Mouse (Mus musculus): ENCODE measurements around the gene Tef. TPM values are rescaled to one million over a fixed set of nuclear protein-coding genes. Genes with fewer than 3 reads are reported as not detected.
A peak's percentile ranks its signal among the peaks of the same experiment; 100 is the strongest.

The Tef gene
- total and polyA plus RNA-seq, 3 experiments = 12.3 to 21.7 TPM; not detected in 1

- TF ChIP-seq EP300 (IDR thresholded peaks at IDR 0.05; ENCODE audit: low read depth in 1 of 2, low read length in 2 of 2) = no peak; a peak in 1 of 4 replicates
- TF ChIP-seq TAL1 (IDR thresholded peaks at IDR 0.05; ENCODE audit: low read length) = no peak
- no peak for TF ChIP-seq MYB (IDR thresholded peaks at IDR 0.05; ENCODE audit: low read depth, low read length)
- no peak for TF ChIP-seq ZNF384 (IDR thresholded peaks at IDR 0.05; ENCODE audit: low read depth, low read length)
- TF ChIP-seq MXI1 (IDR thresholded peaks at IDR 0.05; ENCODE audit: low read depth, low read length) = peak; percentile 89; the same call in 1 of the 2 replicates
Measured at GRCm38 (mm10) chr15:81872262-81873136, 70.3 kb downstream of the Tef start, which contains the start of gene Aco2 (continued).

Other genes starting within 250 kb of the Tef start
- gene Ep300, start 217.1 kb upstream of the Tef start, total RNA-seq (2012; rRNA removed) = 11.6 and 13.4 TPM in 2 replicates
- gene Ep300, start 217.1 kb upstream of the Tef start, polyA plus RNA-seq (2012; ENCODE audit: insufficient read depth in 1 of 2, insufficient read length in 2 of 2, low read depth in 1 of 2, low replicate concordance in 2 of 2, missing spikeins in 1 of 2) = 10 to 100 TPM; 32.3 to 45.2 TPM
- gene L3mbtl2, start 138.5 kb upstream of the Tef start, total RNA-seq (2012; rRNA removed) = 47.4 and 56.7 TPM in 2 replicates
- 10 to 100 TPM in 1 of 2 experiments, not detected in 1; 58.1 TPM for gene L3mbtl2, start 138.5 kb upstream of the Tef start, polyA plus RNA-seq (2012; ENCODE audit: insufficient read depth in 1 of 2, insufficient read length in 2 of 2, low read depth in 1 of 2, low replicate concordance in 2 of 2, missing spikeins in 1 of 2)
- 0.10 and 0.42 TPM in 2 replicates for gene Chadl, start 105.1 kb upstream of the Tef start, total RNA-seq (2012; rRNA removed)
- under 1 TPM in 1 of 2 experiments, not detected in 1; 0.72 TPM for gene Chadl, start 105.1 kb upstream of the Tef start, polyA plus RNA-seq (2012; ENCODE audit: insufficient read depth in 1 of 2, insufficient read length in 2 of 2, low read depth in 1 of 2, low replicate concordance in 2 of 2, missing spikeins in 1 of 2)
- gene Zc3h7b, start 57.4 kb upstream of the Tef start, total RNA-seq (2012; rRNA removed) = 16.9 and 18.2 TPM in 2 replicates
- 100 to 1,000 TPM in 1 of 2 experiments, 10 to 100 TPM in 1; 41.5 to 108 TPM for gene Zc3h7b, start 57.4 kb upstream of the Tef start, polyA plus RNA-seq (2012; ENCODE audit: insufficient read depth in 1 of 2, insufficient read length in 2 of 2, low read depth in 1 of 2, low replicate concordance in 2 of 2, missing spikeins in 1 of 2)
- 191 and 197 TPM in 2 replicates for gene Rangap1, start 56.9 kb upstream of the Tef start, total RNA-seq (2012; rRNA removed)
- gene Rangap1, start 56.9 kb upstream of the Tef start, polyA plus RNA-seq (2012; ENCODE audit: insufficient read depth in 1 of 2, insufficient read length in 2 of 2, low read depth in 1 of 2, low replicate concordance in 2 of 2, missing spikeins in 1 of 2) = 100 to 1,000 TPM in 1 of 2 experiments, not detected in 1; 281 TPM
- 21.6 and 23.5 TPM in 2 replicates for gene Tob2, start 56.4 kb downstream of the Tef start, total RNA-seq (2012; rRNA removed)
- gene Tob2, start 56.4 kb downstream of the Tef start, polyA plus RNA-seq (2012; ENCODE audit: insufficient read depth in 1 of 2, insufficient read length in 2 of 2, low read depth in 1 of 2, low replicate concordance in 2 of 2, missing spikeins in 1 of 2) = 10 to 100 TPM in 1 of 2 experiments, not detected in 1; 20.7 TPM
- gene Phf5a, start 69.5 kb downstream of the Tef start, total RNA-seq (2012; rRNA removed) = 112 and 128 TPM in 2 replicates
- 100 to 1,000 TPM in 1 of 2 experiments, not detected in 1; 164 TPM for gene Phf5a, start 69.5 kb downstream of the Tef start, polyA plus RNA-seq (2012; ENCODE audit: insufficient read depth in 1 of 2, insufficient read length in 2 of 2, low read depth in 1 of 2, low replicate concordance in 2 of 2, missing spikeins in 1 of 2)
- gene Aco2, start 69.9 kb downstream of the Tef start, total RNA-seq (2012; rRNA removed) = 241 and 248 TPM in 2 replicates
- 1,000 to 10,000 TPM in 1 of 2 experiments, 100 to 1,000 TPM in 1; 447 to 1,242 TPM for gene Aco2, start 69.9 kb downstream of the Tef start, polyA plus RNA-seq (2012; ENCODE audit: insufficient read depth in 1 of 2, insufficient read length in 2 of 2, low read depth in 1 of 2, low replicate concordance in 2 of 2, missing spikeins in 1 of 2)
- gene Polr3h, start 123.8 kb downstream of the Tef start, total RNA-seq (2012; rRNA removed) = 87.9 and 109 TPM in 2 replicates
- 100 to 1,000 TPM in 1 of 2 experiments, not detected in 1; 304 TPM for gene Polr3h, start 123.8 kb downstream of the Tef start, polyA plus RNA-seq (2012; ENCODE audit: insufficient read depth in 1 of 2, insufficient read length in 2 of 2, low read depth in 1 of 2, low replicate concordance in 2 of 2, missing spikeins in 1 of 2)
- gene Csdc2, start 134.3 kb downstream of the Tef start, total RNA-seq (2012; rRNA removed) = not detected in 2 replicates
- gene Csdc2, start 134.3 kb downstream of the Tef start, polyA plus RNA-seq (2012; ENCODE audit: insufficient read depth in 1 of 2, insufficient read length in 2 of 2, low read depth in 1 of 2, low replicate concordance in 2 of 2, missing spikeins in 1 of 2) = not detected
- gene Pmm1, start 158.5 kb downstream of the Tef start, total RNA-seq (2012; rRNA removed) = 72.7 and 77.5 TPM in 2 replicates
- gene Pmm1, start 158.5 kb downstream of the Tef start, polyA plus RNA-seq (2012; ENCODE audit: insufficient read depth in 1 of 2, insufficient read length in 2 of 2, low read depth in 1 of 2, low replicate concordance in 2 of 2, missing spikeins in 1 of 2) = 100 to 1,000 TPM in 1 of 2 experiments, not detected in 1; 111 TPM
- gene 1700029P11Rik, start 178.1 kb downstream of the Tef start, total RNA-seq (2012; rRNA removed) = not detected in 2 replicates
- under 1 TPM in 1 of 2 experiments, not detected in 1; 0.07 TPM for gene 1700029P11Rik, start 178.1 kb downstream of the Tef start, polyA plus RNA-seq (2012; ENCODE audit: insufficient read depth in 1 of 2, insufficient read length in 2 of 2, low read depth in 1 of 2, low replicate concordance in 2 of 2, missing spikeins in 1 of 2)
- gene Xrcc6, start 185.4 kb downstream of the Tef start, total RNA-seq (2012; rRNA removed) = 90.3 and 108 TPM in 2 replicates
- gene Xrcc6, start 185.4 kb downstream of the Tef start, polyA plus RNA-seq (2012; ENCODE audit: insufficient read depth in 1 of 2, insufficient read length in 2 of 2, low read depth in 1 of 2, low replicate concordance in 2 of 2, missing spikeins in 1 of 2) = 100 to 1,000 TPM in 1 of 2 experiments, not detected in 1; 108 TPM
- gene Desi1, start 231.4 kb downstream of the Tef start, total RNA-seq (2012; rRNA removed) = 22.6 and 26.3 TPM in 2 replicates
- gene Desi1, start 231.4 kb downstream of the Tef start, polyA plus RNA-seq (2012; ENCODE audit: insufficient read depth in 1 of 2, insufficient read length in 2 of 2, low read depth in 1 of 2, low replicate concordance in 2 of 2, missing spikeins in 1 of 2) = 100 to 1,000 TPM in 1 of 2 experiments, not detected in 1; 116 TPM
- 262 and 297 TPM in 2 replicates for gene Snu13, start 245.2 kb downstream of the Tef start, total RNA-seq (2012; rRNA removed)
- gene Snu13, start 245.2 kb downstream of the Tef start, polyA plus RNA-seq (2012; ENCODE audit: insufficient read depth in 1 of 2, insufficient read length in 2 of 2, low read depth in 1 of 2, low replicate concordance in 2 of 2, missing spikeins in 1 of 2) = 100 to 1,000 TPM; 196 to 375 TPM

All from MEL (cell line).